Mouse (Mus musculus) forebrain, embryonic 11.5 days (tissue): ENCODE measurements around the gene Erbb2. TPM values are rescaled to one million over a fixed set of nuclear protein-coding genes. Genes with fewer than 3 reads are reported as not detected.

ENCODE experiments used
- ATAC-seq: fragments of 200-750 bp; cut with Nextera tagmentation; replicated peaks from 2 replicates; pipeline ENCODE4 v1.8.0; 2017; ENCODE audit warnings: moderate TSS enrichment; ENCODE audit not compliant: low FRiP score
- DNase-seq: peaks from one replicate; pipeline ENCODE4 v3.0.0-alpha.2; 2017; ENCODE audit warnings: low spot score
- H3K27ac ChIP-seq: fragments of 300-500 bp; sonication (generic); 2 replicates; pipeline ENCODE4 v1.5.1; 2014; ENCODE audit warnings: low read depth, low read length
- H3K27me3 ChIP-seq: fragments of 300-500 bp; sonication (generic); 2 replicates; pipeline ENCODE4 v1.6.1; 2014; ENCODE audit warnings: mild to moderate bottlenecking, low read length, mixed read lengths; ENCODE audit not compliant: control insufficient read depth, insufficient read depth
- H3K36me3 ChIP-seq: fragments of 300-500 bp; sonication (generic); 2 replicates; pipeline ENCODE4 v1.6.1; 2014; ENCODE audit warnings: mild to moderate bottlenecking, low read length, moderate library complexity, mixed read lengths; ENCODE audit not compliant: control insufficient read depth, insufficient read depth
- H3K4me1 ChIP-seq: fragments of 300-500 bp; sonication (generic); replicated peaks from 2 replicates; pipeline ENCODE4 v1.6.1; 2014; ENCODE audit warnings: low read length, mixed read lengths; ENCODE audit not compliant: control insufficient read depth, insufficient read depth
- H3K4me2 ChIP-seq: fragments of 300-500 bp; sonication (generic); 2 replicates; pipeline ENCODE4 v1.6.1; 2014; ENCODE audit warnings: low read depth, mild to moderate bottlenecking, low read length, moderate library complexity, mixed read lengths; ENCODE audit not compliant: severe bottlenecking
- H3K4me3 ChIP-seq: fragments of 300-500 bp; sonication (generic); 2 replicates; pipeline ENCODE4 v1.5.1; 2014; ENCODE audit warnings: low read depth, low read length
- H3K9ac ChIP-seq: fragments of 300-500 bp; sonication (generic); 2 replicates; pipeline ENCODE4 v1.6.1; 2014; ENCODE audit warnings: low read length
- H3K9me3 ChIP-seq: fragments of 300-500 bp; sonication (generic); 2 replicates; pipeline ENCODE4 v1.6.1; 2016; ENCODE audit warnings: low read length, mixed read lengths; ENCODE audit not compliant: control insufficient read depth
- WGBS: fragments of 180-500 bp; shearing (Covaris S2); extraction: QIAGEN DNeasy Blood & Tissue Kit; methylation state at CpG from one replicate; pipeline ENCODE4 v1.1.7; 2014; 5-methylcytosine and 5-hydroxymethylcytosine counted together
- polyA plus RNA-seq: library from polyadenylated mRNA; unstranded; fragments of >200 nt; fragmentation: Nextera tagmentation; extraction: Ambion mirVana; gene quantifications from 2 replicates; pipeline ENCODE4 v1.2.1, GENCODE M21; 2014

Gene Erbb2
- polyA plus RNA-seq, 1 experiment from 2014 or later, result 19.7 TPM

GRCm38 (mm10) chr11:98449419-98449818 is 37.1 kb downstream of the Erbb2 start:
- no peak overlapping the region for H3K9ac ChIP-seq
- H3K27me3 ChIP-seq, result peaks cover 18% of the 10 kb centered on the region
- H3K4me2 ChIP-seq, result no peak overlapping the region
- no peaks in the 10 kb centered on the region for H3K36me3 ChIP-seq
- ATAC-seq (no peak), DNase-seq (no peak)
- no peak overlapping the region for H3K27ac ChIP-seq
- H3K4me1 ChIP-seq, result no peaks in the 10 kb centered on the region; the same call in 1 of the 2 replicates
- WGBS, result 78% methylated on average over 3 of the region's 3 CpGs
- H3K9me3 ChIP-seq, result no peaks in the 10 kb centered on the region
- no peak overlapping the region for H3K4me3 ChIP-seq

GRCm38 (mm10) chr11:98449921-98450771 is 37.9 kb downstream of the Erbb2 start:
- no peaks in the 10 kb centered on the region for H3K9me3 ChIP-seq
- H3K4me2 ChIP-seq, result no peak overlapping the region
- H3K4me1 ChIP-seq, result no peaks in the 10 kb centered on the region; the same call in 1 of the 2 replicates
- H3K27ac ChIP-seq, result no peak overlapping the region
- no peak for ATAC-seq
- 91% methylated on average over 20 of the region's 20 CpGs for WGBS
- peaks cover 18% of the 10 kb centered on the region for H3K27me3 ChIP-seq
- H3K4me3 ChIP-seq, result no peak overlapping the region
- H3K36me3 ChIP-seq, result no peaks in the 10 kb centered on the region
- no peak for DNase-seq
- H3K9ac ChIP-seq, result no peak overlapping the region

GRCm38 (mm10) chr11:98455484-98455883 is 43.2 kb downstream of the Erbb2 start:
- ATAC-seq (no peak), DNase-seq (no peak)
- Histone ChIP-seq H3K4me1 (0 out of 2 replicates have a peak, but pooled peaks cover 2% of the 10 kb centered on the region), H3K27ac (no peak overlapping the region), H3K9ac (no peak overlapping the region), H3K9me3 (no peaks in the 10 kb centered on the region), H3K4me3 (no peak overlapping the region), H3K36me3 (no peaks in the 10 kb centered on the region), H3K4me2 (no peak overlapping the region), H3K27me3 (peaks cover 25% of the 10 kb centered on the region)
- 80% methylated on average over 4 of the region's 4 CpGs for WGBS

- H3K27ac ChIP-seq, result no peak overlapping the region
- H3K4me1 ChIP-seq, result 0 out of 2 replicates have a peak, but pooled peaks cover 2% of the 10 kb centered on the region
- H3K27me3 ChIP-seq, result peaks cover 27% of the 10 kb centered on the region
- H3K9ac ChIP-seq, result no peak overlapping the region
- WGBS, result 84% methylated on average over 5 of the region's 5 CpGs
- no peak for ATAC-seq
- no peak for DNase-seq
- no peaks in the 10 kb centered on the region for H3K36me3 ChIP-seq
- H3K4me3 ChIP-seq, result no peak overlapping the region
- H3K4me2 ChIP-seq, result no peak overlapping the region
- no peaks in the 10 kb centered on the region for H3K9me3 ChIP-seq
Measured at GRCm38 (mm10) chr11:98456545-98456944, 44.3 kb downstream of the Erbb2 start.

GRCm38 (mm10) chr11:98456945-98457344 is 44.7 kb downstream of the Erbb2 start:
- H3K27ac ChIP-seq, result no peak overlapping the region
- no peaks in the 10 kb centered on the region for H3K9me3 ChIP-seq
- 22% methylated on average over 9 of the region's 9 CpGs for WGBS
- H3K4me1 ChIP-seq, result 0 out of 2 replicates have a peak, but pooled peaks cover 2% of the 10 kb centered on the region
- ATAC-seq (0 out of 2 replicates have a peak, but pooled peaks have one; percentile 24), DNase-seq (no peak)
- peak overlapping the region; percentile 82 for H3K4me2 ChIP-seq
- H3K9ac ChIP-seq, result peak overlapping the region; percentile 43; the same call in 1 of the 2 replicates
- peaks cover 27% of the 10 kb centered on the region for H3K27me3 ChIP-seq
- H3K4me3 ChIP-seq, result peak overlapping the region; percentile 49
- no peaks in the 10 kb centered on the region for H3K36me3 ChIP-seq

GRCm38 (mm10) chr11:98457367-98458120 is 45.3 kb downstream of the Erbb2 start:
- Histone ChIP-seq H3K27ac (no peak overlapping the region), H3K9me3 (no peaks in the 10 kb centered on the region), H3K4me2 (peak overlapping the region; percentile 82), H3K36me3 (no peaks in the 10 kb centered on the region), H3K9ac (peak overlapping the region; percentile 55), H3K4me1 (0 out of 2 replicates have a peak, but pooled peaks cover 2% of the 10 kb centered on the region), H3K4me3 (peak overlapping the region; percentile 49), H3K27me3 (peaks cover 27% of the 10 kb centered on the region)
- peak; percentile 96 for DNase-seq
- ATAC-seq, result peak; percentile 79
- WGBS, result under 1% methylated on average over 47 of the region's 64 CpGs

GRCm38 (mm10) chr11:98458121-98458990 is 46.1 kb downstream of the Erbb2 start:
- H3K27me3 ChIP-seq, result peaks cover 27% of the 10 kb centered on the region
- whole genome bisulfite sequencing, result 5% methylated on average over 22 of the region's 30 CpGs
- H3K36me3 ChIP-seq, result no peaks in the 10 kb centered on the region
- H3K9me3 ChIP-seq, result no peaks in the 10 kb centered on the region
- no peak overlapping the region for H3K27ac ChIP-seq
- H3K4me2 ChIP-seq, result peak overlapping the region; percentile 82
- DNase-seq (peak; percentile 47), ATAC-seq (peak; percentile 31; the same call in 1 of the 2 replicates)
- H3K4me3 ChIP-seq, result peak overlapping the region; percentile 49
- 0 out of 2 replicates have a peak, but pooled peaks cover 2% of the 10 kb centered on the region for H3K4me1 ChIP-seq
- H3K9ac ChIP-seq, result peak overlapping the region; percentile 55
